Mouse (Mus musculus): ENCODE results near the gene Nsd1. TPM values are rescaled to one million over a fixed set of nuclear protein-coding genes. Genes with fewer than 3 reads are reported as not detected.

The Nsd1 gene
- polyA plus RNA-seq, 1 experiment from 2014 or later, result 81.7 TPM

- Histone ChIP-seq H3K4me1 (0 out of 2 replicates have a peak, but pooled peaks cover 3% of the 10 kb centered on the region), H3K27me3 (no peaks in the 10 kb centered on the region), H3K9me3 (no peaks in the 10 kb centered on the region), H3K4me2 (replicated peaks) (no peak overlapping the region), H3K36me3 (peaks cover 65% of the 10 kb centered on the region), H3K9ac (replicated peaks) (no peak overlapping the region), H3K27ac (replicated peaks) (no peak overlapping the region), H3K4me3 (no peak overlapping the region)
- 96% methylated on average over 3 of the region's 3 CpGs for WGBS
- ATAC-seq (ENCODE audit: low FRiP score, low read depth), result no peak
Observed at GRCm38 (mm10) chr13:55224364-55224763, 14.8 kb downstream of the Nsd1 start.

GRCm38 (mm10) chr13:55230701-55231100 lies 21.1 kb downstream of the Nsd1 start:
- Histone ChIP-seq H3K4me3 (no peak overlapping the region), H3K27me3 (no peaks in the 10 kb centered on the region), H3K9ac (replicated peaks) (no peak overlapping the region), H3K9me3 (no peaks in the 10 kb centered on the region), H3K4me2 (replicated peaks) (no peak overlapping the region), H3K4me1 (no peaks in the 10 kb centered on the region), H3K36me3 (peaks cover 54% of the 10 kb centered on the region), H3K27ac (replicated peaks) (no peak overlapping the region)
- ATAC-seq (ENCODE audit: low FRiP score, low read depth), result no peak
- 90% methylated on average over 1 of the region's 1 CpGs for WGBS

- Histone ChIP-seq H3K36me3 (peaks cover 88% of the 10 kb centered on the region), H3K27ac (replicated peaks) (no peak overlapping the region), H3K9ac (replicated peaks) (no peak overlapping the region), H3K4me1 (no peaks in the 10 kb centered on the region), H3K9me3 (no peaks in the 10 kb centered on the region), H3K27me3 (no peaks in the 10 kb centered on the region), H3K4me2 (replicated peaks) (no peak overlapping the region), H3K4me3 (no peak overlapping the region)
- ATAC-seq (ENCODE audit: low FRiP score, low read depth), result no peak
- WGBS, result 94% methylated on average over 3 of the region's 3 CpGs
Observed at GRCm38 (mm10) chr13:55243205-55243604, 33.6 kb downstream of the Nsd1 start.

GRCm38 (mm10) chr13:55247293-55248030 lies 37.9 kb downstream of the Nsd1 start:
- ATAC-seq (ENCODE audit: low FRiP score, low read depth), result no peak
- no peak overlapping the region for H3K4me2 ChIP-seq (replicated peaks)
- WGBS, result 86% methylated on average over 17 of the region's 17 CpGs
- no peak overlapping the region for H3K4me3 ChIP-seq
- H3K36me3 ChIP-seq, result peaks cover 61% of the 10 kb centered on the region
- H3K27me3 ChIP-seq, result no peaks in the 10 kb centered on the region
- H3K9me3 ChIP-seq, result no peaks in the 10 kb centered on the region
- no peak overlapping the region for H3K27ac ChIP-seq (replicated peaks)
- H3K9ac ChIP-seq (replicated peaks), result no peak overlapping the region
- no peaks in the 10 kb centered on the region for H3K4me1 ChIP-seq

- Histone ChIP-seq H3K9me3 (no peaks in the 10 kb centered on the region), H3K4me3 (no peak overlapping the region), H3K9ac (replicated peaks) (no peak overlapping the region), H3K27ac (replicated peaks) (no peak overlapping the region), H3K36me3 (peaks cover 47% of the 10 kb centered on the region), H3K4me1 (no peaks in the 10 kb centered on the region), H3K27me3 (no peaks in the 10 kb centered on the region), H3K4me2 (replicated peaks) (no peak overlapping the region)
- WGBS, result 96% methylated on average over 4 of the region's 4 CpGs
- no peak for ATAC-seq (ENCODE audit: low FRiP score, low read depth)
Observed at GRCm38 (mm10) chr13:55249246-55249645, 39.7 kb downstream of the Nsd1 start.

- Histone ChIP-seq H3K27ac (replicated peaks) (no peak overlapping the region), H3K27me3 (no peaks in the 10 kb centered on the region), H3K9ac (replicated peaks) (no peak overlapping the region), H3K9me3 (no peaks in the 10 kb centered on the region), H3K4me2 (replicated peaks) (no peak overlapping the region), H3K4me3 (no peak overlapping the region), H3K36me3 (peaks cover 23% of the 10 kb centered on the region), H3K4me1 (no peaks in the 10 kb centered on the region)
- 89% methylated on average over 4 of the region's 4 CpGs for WGBS
- ATAC-seq (ENCODE audit: low FRiP score, low read depth), result no peak
Observed at GRCm38 (mm10) chr13:55252820-55253219, 43.2 kb downstream of the Nsd1 start.

GRCm38 (mm10) chr13:55255052-55255652 lies 45.6 kb downstream of the Nsd1 start:
- Histone ChIP-seq H3K27me3 (no peaks in the 10 kb centered on the region), H3K36me3 (peaks cover 15% of the 10 kb centered on the region; the same call in 1 of the 2 replicates), H3K4me1 (no peaks in the 10 kb centered on the region), H3K4me3 (no peak overlapping the region), H3K4me2 (replicated peaks) (no peak overlapping the region), H3K9me3 (no peaks in the 10 kb centered on the region), H3K9ac (replicated peaks) (no peak overlapping the region), H3K27ac (replicated peaks) (no peak overlapping the region)
- WGBS, result 87% methylated on average over 3 of the region's 3 CpGs
- no peak for ATAC-seq (ENCODE audit: low FRiP score, low read depth)

GRCm38 (mm10) chr13:55258651-55259050 lies 49.1 kb downstream of the Nsd1 start:
- Histone ChIP-seq H3K36me3 (peaks cover 41% of the 10 kb centered on the region), H3K27me3 (no peaks in the 10 kb centered on the region), H3K9ac (replicated peaks) (no peak overlapping the region), H3K4me2 (replicated peaks) (no peak overlapping the region), H3K27ac (replicated peaks) (no peak overlapping the region), H3K9me3 (no peaks in the 10 kb centered on the region), H3K4me3 (no peak overlapping the region), H3K4me1 (no peaks in the 10 kb centered on the region)
- over 99% methylated on average over 3 of the region's 3 CpGs for WGBS
- no peak for ATAC-seq (ENCODE audit: low FRiP score, low read depth)

GRCm38 (mm10) chr13:55261521-55261920 lies 51.9 kb downstream of the Nsd1 start:
- Histone ChIP-seq H3K4me3 (no peak overlapping the region), H3K4me1 (no peaks in the 10 kb centered on the region), H3K9ac (replicated peaks) (no peak overlapping the region), H3K36me3 (peaks cover 48% of the 10 kb centered on the region), H3K4me2 (replicated peaks) (no peak overlapping the region), H3K9me3 (no peaks in the 10 kb centered on the region), H3K27me3 (no peaks in the 10 kb centered on the region), H3K27ac (replicated peaks) (no peak overlapping the region)
- 93% methylated on average over 8 of the region's 8 CpGs for WGBS
- no peak for ATAC-seq (ENCODE audit: low FRiP score, low read depth)

- H3K4me3 ChIP-seq, result no peak overlapping the region
- ATAC-seq (ENCODE audit: low FRiP score, low read depth), result no peak
- no peaks in the 10 kb centered on the region for H3K27me3 ChIP-seq
- peaks cover 47% of the 10 kb centered on the region for H3K36me3 ChIP-seq
- H3K9me3 ChIP-seq, result no peaks in the 10 kb centered on the region
- no peak overlapping the region for H3K4me2 ChIP-seq (replicated peaks)
- no peak overlapping the region for H3K9ac ChIP-seq (replicated peaks)
- H3K27ac ChIP-seq (replicated peaks), result no peak overlapping the region
- no peaks in the 10 kb centered on the region for H3K4me1 ChIP-seq
Observed at GRCm38 (mm10) chr13:55262096-55262495, 52.5 kb downstream of the Nsd1 start.

- Histone ChIP-seq H3K9ac (replicated peaks) (no peak overlapping the region), H3K27ac (replicated peaks) (no peak overlapping the region), H3K36me3 (peaks cover 50% of the 10 kb centered on the region), H3K4me3 (no peak overlapping the region), H3K27me3 (no peaks in the 10 kb centered on the region), H3K4me2 (replicated peaks) (no peak overlapping the region), H3K4me1 (no peaks in the 10 kb centered on the region), H3K9me3 (no peaks in the 10 kb centered on the region)
- no peak for ATAC-seq (ENCODE audit: low FRiP score, low read depth)
- 83% methylated on average over 5 of the region's 5 CpGs for WGBS
Observed at GRCm38 (mm10) chr13:55277203-55277602, 67.6 kb downstream of the Nsd1 start.

- no peak for ATAC-seq (ENCODE audit: low FRiP score, low read depth)
- 93% methylated on average over 5 of the region's 5 CpGs for WGBS
- no peak overlapping the region for H3K27ac ChIP-seq (replicated peaks)
- no peaks in the 10 kb centered on the region for H3K4me1 ChIP-seq
- H3K36me3 ChIP-seq, result peaks cover 54% of the 10 kb centered on the region
- H3K27me3 ChIP-seq, result no peaks in the 10 kb centered on the region
- H3K4me2 ChIP-seq (replicated peaks), result no peak overlapping the region
- H3K9ac ChIP-seq (replicated peaks), result no peak overlapping the region
- H3K9me3 ChIP-seq, result no peaks in the 10 kb centered on the region
- no peak overlapping the region for H3K4me3 ChIP-seq
Observed at GRCm38 (mm10) chr13:55277646-55278045, 68.1 kb downstream of the Nsd1 start.

Measured in midbrain, embryonic 12.5 days (tissue).